Mouse (Mus musculus) forebrain, embryonic 11.5 days (tissue): Measurements from ENCODE around the gene a. TPM values are rescaled to one million over a fixed set of nuclear protein-coding genes. Genes with fewer than 3 reads are reported as not detected.
"Not testable (repeated sequence)": the region's sequence is repeated elsewhere in the genome, so short reads cannot be mapped to it uniquely, and the experiment has no call there.

Experiments used
- ATAC-seq: fragments of 200-750 bp; cut with Nextera tagmentation; replicated peaks from 2 replicates; pipeline ENCODE4 v1.8.0; 2017; ENCODE audit warnings: moderate TSS enrichment; ENCODE audit not compliant: low FRiP score
- DNase-seq: peaks from one replicate; pipeline ENCODE4 v3.0.0-alpha.2; 2017; ENCODE audit warnings: low spot score
- H3K27ac ChIP-seq: fragments of 300-500 bp; sonication (generic); 2 replicates; pipeline ENCODE4 v1.5.1; 2014; ENCODE audit warnings: low read depth, low read length
- H3K27me3 ChIP-seq: fragments of 300-500 bp; sonication (generic); 2 replicates; pipeline ENCODE4 v1.6.1; 2014; ENCODE audit warnings: mild to moderate bottlenecking, low read length, mixed read lengths; ENCODE audit not compliant: control insufficient read depth, insufficient read depth
- H3K36me3 ChIP-seq: fragments of 300-500 bp; sonication (generic); 2 replicates; pipeline ENCODE4 v1.6.1; 2014; ENCODE audit warnings: mild to moderate bottlenecking, low read length, moderate library complexity, mixed read lengths; ENCODE audit not compliant: control insufficient read depth, insufficient read depth
- H3K4me1 ChIP-seq: fragments of 300-500 bp; sonication (generic); replicated peaks from 2 replicates; pipeline ENCODE4 v1.6.1; 2014; ENCODE audit warnings: low read length, mixed read lengths; ENCODE audit not compliant: control insufficient read depth, insufficient read depth
- H3K4me2 ChIP-seq: fragments of 300-500 bp; sonication (generic); 2 replicates; pipeline ENCODE4 v1.6.1; 2014; ENCODE audit warnings: low read depth, mild to moderate bottlenecking, low read length, moderate library complexity, mixed read lengths; ENCODE audit not compliant: severe bottlenecking
- H3K4me3 ChIP-seq: fragments of 300-500 bp; sonication (generic); 2 replicates; pipeline ENCODE4 v1.5.1; 2014; ENCODE audit warnings: low read depth, low read length
- H3K9ac ChIP-seq: fragments of 300-500 bp; sonication (generic); 2 replicates; pipeline ENCODE4 v1.6.1; 2014; ENCODE audit warnings: low read length
- H3K9me3 ChIP-seq: fragments of 300-500 bp; sonication (generic); 2 replicates; pipeline ENCODE4 v1.6.1; 2016; ENCODE audit warnings: low read length, mixed read lengths; ENCODE audit not compliant: control insufficient read depth
- whole genome bisulfite sequencing: fragments of 180-500 bp; shearing (Covaris S2); extraction: QIAGEN DNeasy Blood & Tissue Kit; methylation state at CpG from one replicate; pipeline ENCODE4 v1.1.7; 2014; 5-methylcytosine and 5-hydroxymethylcytosine counted together
- polyA plus RNA-seq: library from polyadenylated mRNA; unstranded; fragments of >200 nt; fragmentation: Nextera tagmentation; extraction: Ambion mirVana; gene quantifications from 2 replicates; pipeline ENCODE4 v1.2.1, GENCODE M21; 2014

The a gene
- polyA plus RNA-seq, 1 experiment from 2014 or later: 0.69 TPM

- ATAC-seq: peak; percentile 99
- Histone ChIP-seq H3K27me3 (no peaks in the 10 kb centered on the region), H3K9ac (peak within 1 kb of the TSS; percentile 93), H3K27ac (peak within 1 kb of the TSS; percentile 68), H3K36me3 (no peaks in the 10 kb centered on the region), H3K4me1 (peaks cover 2% of the 10 kb centered on the region; the same call in 1 of the 2 replicates), H3K4me2 (peak within 1 kb of the TSS; percentile 86), H3K9me3 (no peaks in the 10 kb centered on the region), H3K4me3 (peak within 1 kb of the TSS; percentile 95)
- under 1% methylated on average over 75 of the region's 75 CpGs for WGBS
- DNase-seq: peak; percentile 98
Measured at GRCm38 (mm10) chr2:154892201-154893044, 101.2 kb downstream of the a start, which contains the start of gene Eif2s2. TSS of gene Eif2s2 (minus strand) at chr2:154892935.

- Histone ChIP-seq H3K9ac (peak overlapping the region; percentile 13; the same call in 1 of the 2 replicates), H3K9me3 (no peaks in the 10 kb centered on the region), H3K4me1 (peaks cover 2% of the 10 kb centered on the region; the same call in 1 of the 2 replicates), H3K27me3 (no peaks in the 10 kb centered on the region), H3K4me3 (peak overlapping the region; percentile 95), H3K36me3 (no peaks in the 10 kb centered on the region), H3K4me2 (peak overlapping the region; percentile 50), H3K27ac (no peak overlapping the region)
- ATAC-seq (peak; percentile 23; the same call in 1 of the 2 replicates), DNase-seq (no peak)
- 13% methylated on average over 12 of the region's 12 CpGs for WGBS
Measured at GRCm38 (mm10) chr2:154893045-154893385, 101.8 kb downstream of the a start.

- H3K4me1 ChIP-seq: peaks cover 2% of the 10 kb centered on the region; the same call in 1 of the 2 replicates
- H3K9ac ChIP-seq: no peak overlapping the region
- H3K4me3 ChIP-seq: no peak overlapping the region
- no peaks in the 10 kb centered on the region for H3K36me3 ChIP-seq
- no peak overlapping the region for H3K27ac ChIP-seq
- no peaks in the 10 kb centered on the region for H3K9me3 ChIP-seq
- ATAC-seq (no peak), DNase-seq (no peak)
- no peaks in the 10 kb centered on the region for H3K27me3 ChIP-seq
- peak overlapping the region; percentile 50; the same call in 1 of the 2 replicates for H3K4me2 ChIP-seq
- WGBS: 63% methylated on average over 4 of the region's 4 CpGs
Measured at GRCm38 (mm10) chr2:154893548-154893947, 102.3 kb downstream of the a start.

- not testable (repeated sequence) for DNase-seq, H3K27me3 ChIP-seq, H3K9ac ChIP-seq, H3K9me3 ChIP-seq, H3K27ac ChIP-seq, H3K36me3 ChIP-seq, H3K4me1 ChIP-seq, ATAC-seq, H3K4me2 ChIP-seq, H3K4me3 ChIP-seq
- WGBS: 92% methylated on average over 7 of the region's 8 CpGs
Measured at GRCm38 (mm10) chr2:154899004-154899403, 107.8 kb downstream of the a start.

GRCm38 (mm10) chr2:154899412-154899811, 108.2 kb downstream of the a start:
- not testable (repeated sequence) for H3K36me3 ChIP-seq, H3K4me2 ChIP-seq, H3K9ac ChIP-seq, H3K27ac ChIP-seq, H3K9me3 ChIP-seq, H3K4me3 ChIP-seq, H3K4me1 ChIP-seq, DNase-seq, H3K27me3 ChIP-seq, ATAC-seq
- WGBS: 85% methylated on average over 4 of the region's 4 CpGs

GRCm38 (mm10) chr2:154902111-154902510, 110.9 kb downstream of the a start:
- H3K4me1 ChIP-seq: no peaks in the 10 kb centered on the region
- no peak overlapping the region for H3K4me2 ChIP-seq
- no peaks in the 10 kb centered on the region for H3K36me3 ChIP-seq
- H3K4me3 ChIP-seq: no peak overlapping the region
- H3K9ac ChIP-seq: no peak overlapping the region
- no peaks in the 10 kb centered on the region for H3K9me3 ChIP-seq
- no peak for DNase-seq
- H3K27ac ChIP-seq: no peak overlapping the region
- 93% methylated on average over 3 of the region's 3 CpGs for WGBS
- ATAC-seq: no peak
- H3K27me3 ChIP-seq: no peaks in the 10 kb centered on the region

- Histone ChIP-seq H3K36me3 (no peaks in the 10 kb centered on the region), H3K4me2 (no peak overlapping the region), H3K4me1 (no peaks in the 10 kb centered on the region), H3K4me3 (no peak overlapping the region), H3K9ac (no peak overlapping the region), H3K27me3 (no peaks in the 10 kb centered on the region), H3K9me3 (no peaks in the 10 kb centered on the region), H3K27ac (no peak overlapping the region)
- DNase-seq (no peak), ATAC-seq (no peak)
- 55% methylated on average over 2 of the region's 2 CpGs for WGBS
Measured at GRCm38 (mm10) chr2:154905796-154906195, 114.6 kb downstream of the a start.

- H3K36me3 ChIP-seq, H3K4me1 ChIP-seq, H3K9me3 ChIP-seq, DNase-seq, H3K4me3 ChIP-seq, H3K4me2 ChIP-seq, ATAC-seq, H3K27ac ChIP-seq, H3K9ac ChIP-seq, H3K27me3 ChIP-seq: not testable (repeated sequence)
- 38% methylated on average over 2 of the region's 2 CpGs for WGBS
Measured at GRCm38 (mm10) chr2:154908223-154908622, 117.0 kb downstream of the a start.

- Histone ChIP-seq H3K27ac (no peak overlapping the region), H3K36me3 (no peaks in the 10 kb centered on the region), H3K9me3 (no peaks in the 10 kb centered on the region), H3K9ac (no peak overlapping the region), H3K27me3 (no peaks in the 10 kb centered on the region), H3K4me3 (no peak overlapping the region), H3K4me1 (no peaks in the 10 kb centered on the region), H3K4me2 (no peak overlapping the region)
- ATAC-seq: no peak
- WGBS: 76% methylated on average over 6 of the region's 6 CpGs
- DNase-seq: no peak
Measured at GRCm38 (mm10) chr2:154909789-154910188, 118.6 kb downstream of the a start.
